Mouse (Mus musculus) embryonic facial prominence, embryonic 12.5 days (tissue): ENCODE data around the gene Aff3. TPM values are rescaled to one million over a fixed set of nuclear protein-coding genes. Genes with fewer than 3 reads are reported as not detected.

Experiments used
- ATAC-seq: fragments of 200-750 bp; cut with Nextera tagmentation; 2 replicates; pipeline ENCODE4 v1.8.0; 2017; ENCODE audit not compliant: insufficient number of reproducible peaks, insufficient read depth, low FRiP score, low TSS enrichment
- H3K27ac ChIP-seq: fragments of 300-500 bp; sonication (generic); 2 replicates; pipeline ENCODE4 v1.5.1; 2016; ENCODE audit warnings: mild to moderate bottlenecking
- H3K27me3 ChIP-seq: fragments of 300-500 bp; sonication (generic); 2 replicates; pipeline ENCODE4 v1.6.1; 2016; ENCODE audit warnings: mild to moderate bottlenecking, moderate library complexity
- H3K36me3 ChIP-seq: fragments of 300-500 bp; sonication (generic); 2 replicates; pipeline ENCODE4 v1.6.1; 2016; ENCODE audit warnings: mild to moderate bottlenecking
- H3K4me1 ChIP-seq: fragments of 300-500 bp; sonication (generic); 2 replicates; pipeline ENCODE4 v1.6.1; 2016
- H3K4me2 ChIP-seq: fragments of 300-500 bp; sonication (generic); replicated peaks from 2 replicates; pipeline ENCODE4 v1.6.1; 2016; ENCODE audit warnings: mild to moderate bottlenecking, moderate library complexity
- H3K4me3 ChIP-seq: fragments of 300-500 bp; sonication (generic); 2 replicates; pipeline ENCODE4 v1.5.1; 2016; ENCODE audit warnings: mild to moderate bottlenecking
- H3K9ac ChIP-seq: fragments of 300-500 bp; sonication (generic); 2 replicates; pipeline ENCODE4 v1.6.1; 2016; ENCODE audit warnings: mild to moderate bottlenecking, moderate library complexity
- H3K9me3 ChIP-seq: fragments of 300-500 bp; sonication (generic); 2 replicates; pipeline ENCODE4 v1.6.1; 2016; ENCODE audit warnings: mild to moderate bottlenecking, moderate library complexity
- WGBS: fragments of 180-500 bp; shearing (Covaris S2); methylation state at CpG from one replicate; pipeline ENCODE4 v1.1.7; 2016; 5-methylcytosine and 5-hydroxymethylcytosine counted together
- polyA plus RNA-seq: library from polyadenylated mRNA; unstranded; fragments of >200 nt; fragmentation: Nextera tagmentation; extraction: Ambion mirVana; gene quantifications from 2 replicates; pipeline ENCODE4 v1.2.1, GENCODE M21; 2016

Gene Aff3
- polyA plus RNA-seq, 1 experiment from 2014 or later, result 32.9 TPM

GRCm38 (mm10) chr1:38553090-38553489, 111.7 kb downstream of the Aff3 start:
- Histone ChIP-seq H3K4me1 (peaks cover 9% of the 10 kb centered on the region; the same call in 1 of the 2 replicates), H3K36me3 (no peaks in the 10 kb centered on the region), H3K4me3 (no peak overlapping the region), H3K27ac (no peak overlapping the region), H3K9ac (no peak overlapping the region), H3K27me3 (no peaks in the 10 kb centered on the region), H3K4me2 (no peak overlapping the region), H3K9me3 (no peaks in the 10 kb centered on the region)
- ATAC-seq, result no peak
- 48% methylated on average over 6 of the region's 6 CpGs for WGBS

GRCm38 (mm10) chr1:38550579-38550978, 114.2 kb downstream of the Aff3 start:
- Histone ChIP-seq H3K36me3 (no peaks in the 10 kb centered on the region), H3K27ac (no peak overlapping the region), H3K27me3 (no peaks in the 10 kb centered on the region), H3K9me3 (no peaks in the 10 kb centered on the region), H3K9ac (no peak overlapping the region), H3K4me3 (no peak overlapping the region), H3K4me2 (no peak overlapping the region), H3K4me1 (peaks cover 30% of the 10 kb centered on the region)
- WGBS, result 83% methylated on average over 13 of the region's 13 CpGs
- no peak for ATAC-seq

- H3K36me3 ChIP-seq, result no peaks in the 10 kb centered on the region
- 74% methylated on average over 8 of the region's 8 CpGs for WGBS
- H3K9ac ChIP-seq, result no peak overlapping the region
- peaks cover 38% of the 10 kb centered on the region for H3K4me1 ChIP-seq
- no peaks in the 10 kb centered on the region for H3K9me3 ChIP-seq
- H3K27ac ChIP-seq, result no peak overlapping the region
- no peak overlapping the region for H3K4me3 ChIP-seq
- H3K4me2 ChIP-seq, result no peak overlapping the region
- no peak for ATAC-seq
- no peaks in the 10 kb centered on the region for H3K27me3 ChIP-seq
These were observed 115.8 kb downstream of the Aff3 start for GRCm38 (mm10) chr1:38548671-38549661.

GRCm38 (mm10) chr1:38547685-38548084, 117.1 kb downstream of the Aff3 start:
- H3K27me3 ChIP-seq, result no peaks in the 10 kb centered on the region
- H3K27ac ChIP-seq, result no peak overlapping the region
- H3K9ac ChIP-seq, result no peak overlapping the region
- no peak overlapping the region for H3K4me3 ChIP-seq
- no peaks in the 10 kb centered on the region for H3K9me3 ChIP-seq
- no peak overlapping the region for H3K4me2 ChIP-seq
- no peak for ATAC-seq
- peaks cover 32% of the 10 kb centered on the region for H3K4me1 ChIP-seq
- WGBS, result 87% methylated on average over 9 of the region's 9 CpGs
- H3K36me3 ChIP-seq, result no peaks in the 10 kb centered on the region

- ATAC-seq, result no peak
- H3K4me2 ChIP-seq, result no peak overlapping the region
- no peak overlapping the region for H3K9ac ChIP-seq
- no peaks in the 10 kb centered on the region for H3K36me3 ChIP-seq
- H3K27me3 ChIP-seq, result no peaks in the 10 kb centered on the region
- no peak overlapping the region for H3K4me3 ChIP-seq
- no peaks in the 10 kb centered on the region for H3K9me3 ChIP-seq
- WGBS, result 63% methylated on average over 7 of the region's 7 CpGs
- peaks cover 31% of the 10 kb centered on the region for H3K4me1 ChIP-seq
- no peak overlapping the region for H3K27ac ChIP-seq
These were observed 118.1 kb downstream of the Aff3 start for GRCm38 (mm10) chr1:38546696-38547095.

- Histone ChIP-seq H3K4me1 (peaks cover 31% of the 10 kb centered on the region), H3K27ac (no peak overlapping the region), H3K27me3 (no peaks in the 10 kb centered on the region), H3K36me3 (no peaks in the 10 kb centered on the region), H3K9ac (no peak overlapping the region), H3K4me3 (no peak overlapping the region), H3K9me3 (no peaks in the 10 kb centered on the region), H3K4me2 (no peak overlapping the region)
- no peak for ATAC-seq
- 62% methylated on average over 12 of the region's 12 CpGs for WGBS
These were observed 119.3 kb downstream of the Aff3 start for GRCm38 (mm10) chr1:38545282-38545945.

GRCm38 (mm10) chr1:38544501-38544900, 120.3 kb downstream of the Aff3 start:
- WGBS, result 46% methylated on average over 3 of the region's 3 CpGs
- Histone ChIP-seq H3K36me3 (no peaks in the 10 kb centered on the region), H3K27me3 (no peaks in the 10 kb centered on the region), H3K9ac (no peak overlapping the region), H3K9me3 (no peaks in the 10 kb centered on the region), H3K4me2 (no peak overlapping the region), H3K27ac (no peak overlapping the region), H3K4me3 (no peak overlapping the region), H3K4me1 (peaks cover 31% of the 10 kb centered on the region)
- no peak for ATAC-seq

- Histone ChIP-seq H3K9me3 (no peaks in the 10 kb centered on the region), H3K27me3 (no peaks in the 10 kb centered on the region), H3K4me2 (no peak overlapping the region), H3K27ac (no peak overlapping the region), H3K4me1 (peaks cover 23% of the 10 kb centered on the region), H3K4me3 (no peak overlapping the region), H3K9ac (no peak overlapping the region), H3K36me3 (no peaks in the 10 kb centered on the region; the same call in 1 of the 2 replicates)
- 82% methylated on average over 4 of the region's 4 CpGs for WGBS
- ATAC-seq, result no peak
These were observed 123.2 kb downstream of the Aff3 start for GRCm38 (mm10) chr1:38541536-38541935.

GRCm38 (mm10) chr1:38536929-38537540, 127.7 kb downstream of the Aff3 start:
- Histone ChIP-seq H3K4me2 (no peak overlapping the region), H3K9ac (no peak overlapping the region), H3K4me3 (no peak overlapping the region), H3K9me3 (no peaks in the 10 kb centered on the region), H3K4me1 (peaks cover 5% of the 10 kb centered on the region; the same call in 1 of the 2 replicates), H3K27me3 (no peaks in the 10 kb centered on the region), H3K27ac (no peak overlapping the region), H3K36me3 (peaks cover 14% of the 10 kb centered on the region)
- 64% methylated on average over 16 of the region's 16 CpGs for WGBS
- ATAC-seq, result no peak

- peaks cover 16% of the 10 kb centered on the region for H3K36me3 ChIP-seq
- H3K9me3 ChIP-seq, result no peaks in the 10 kb centered on the region
- no peaks in the 10 kb centered on the region for H3K27me3 ChIP-seq
- H3K4me3 ChIP-seq, result no peak overlapping the region
- no peak overlapping the region for H3K4me2 ChIP-seq
- peaks cover 19% of the 10 kb centered on the region; the same call in 1 of the 2 replicates for H3K4me1 ChIP-seq
- ATAC-seq, result no peak
- no peak overlapping the region for H3K9ac ChIP-seq
- 91% methylated on average over 7 of the region's 7 CpGs for WGBS
- H3K27ac ChIP-seq, result no peak overlapping the region
These were observed 132.2 kb downstream of the Aff3 start for GRCm38 (mm10) chr1:38532581-38532980.

- no peak overlapping the region for H3K4me3 ChIP-seq
- no peak for ATAC-seq
- 78% methylated on average over 5 of the region's 5 CpGs for WGBS
- H3K27ac ChIP-seq, result peak overlapping the region; percentile 46; the same call in 1 of the 2 replicates
- no peak overlapping the region for H3K4me2 ChIP-seq
- H3K4me1 ChIP-seq, result peaks cover 13% of the 10 kb centered on the region; the same call in 1 of the 2 replicates
- peaks cover 20% of the 10 kb centered on the region for H3K36me3 ChIP-seq
- H3K9ac ChIP-seq, result no peak overlapping the region
- no peaks in the 10 kb centered on the region for H3K27me3 ChIP-seq
- H3K9me3 ChIP-seq, result no peaks in the 10 kb centered on the region
These were observed 136.1 kb downstream of the Aff3 start for GRCm38 (mm10) chr1:38528607-38529006.
